Mouse (Mus musculus) frontal cortex, postnatal 25 days (tissue): ENCODE results near the gene Nfkbia.

Source experiments
- DNase-seq, 2 experiments: peaks; one replicate each; pipeline ENCODE4 v3.0.0; 2022; ENCODE audit warnings: low spot score in 2 of 2

Nfkbia gene

GRCm38 (mm10) chr12:55492184-55492898 lies at the start of gene Nfkbia:
Gene Nfkbia (minus strand): TSS chr12:55492647.
- DNase-seq = peak; percentile 81 to 83

GRCm38 (mm10) chr12:55539157-55539556 lies 46.7 kb upstream of the Nfkbia start:
- DNase-seq = no peak

GRCm38 (mm10) chr12:55538328-55538971 lies 46.0 kb upstream of the Nfkbia start:
- DNase-seq = no peak

- DNase-seq = no peak
Measured at GRCm38 (mm10) chr12:55537742-55538141, 45.3 kb upstream of the Nfkbia start.

- no peak for DNase-seq
Measured at GRCm38 (mm10) chr12:55536537-55537135, 44.2 kb upstream of the Nfkbia start.

- DNase-seq = no peak
Measured at GRCm38 (mm10) chr12:55526983-55527752, 34.7 kb upstream of the Nfkbia start.

- DNase-seq = peak; percentile 26 to 29
Measured at GRCm38 (mm10) chr12:55518061-55518738, 25.8 kb upstream of the Nfkbia start.

GRCm38 (mm10) chr12:55508817-55509216 lies 16.4 kb upstream of the Nfkbia start:
- DNase-seq = no peak

GRCm38 (mm10) chr12:55507332-55507935 lies 15.0 kb upstream of the Nfkbia start:
- DNase-seq = no peak

GRCm38 (mm10) chr12:55506029-55506330 lies 13.5 kb upstream of the Nfkbia start:
- peak; percentile 43 to 47 for DNase-seq

- no peak for DNase-seq
Measured at GRCm38 (mm10) chr12:55505314-55506028, 13.0 kb upstream of the Nfkbia start.

GRCm38 (mm10) chr12:55499031-55499430 lies 6.6 kb upstream of the Nfkbia start:
- peak; percentile 61 to 79 for DNase-seq

- DNase-seq = no peak
Measured at GRCm38 (mm10) chr12:55497737-55498136, 5.3 kb upstream of the Nfkbia start.

GRCm38 (mm10) chr12:55495902-55496605 lies 3.6 kb upstream of the Nfkbia start:
- no peak for DNase-seq

GRCm38 (mm10) chr12:55495114-55495901 lies 2.9 kb upstream of the Nfkbia start:
- DNase-seq = no peak

GRCm38 (mm10) chr12:55493381-55493780 lies 934 bp upstream of the Nfkbia start:
- DNase-seq = no peak

- no peak for DNase-seq
Measured at GRCm38 (mm10) chr12:55492941-55493340, 494 bp upstream of the Nfkbia start.

- peak; percentile 77 to 81 for DNase-seq
Measured at GRCm38 (mm10) chr12:55491516-55492183, 797 bp downstream of the Nfkbia start.
